Mouse (Mus musculus) C2C12 (cell line): ENCODE measurements around the gene Rnf180.

Experiments used
- CEBPB ChIP-seq: IDR thresholded peaks from one replicate; pipeline ENCODE4 v1.6.1; 2011; ENCODE audit warnings: low read depth, mild to moderate bottlenecking, control low read depth, moderate library complexity
- MAX ChIP-seq: IDR thresholded peaks from one replicate; pipeline ENCODE4 v1.6.1; 2011; ENCODE audit warnings: mild to moderate bottlenecking, control low read depth

DNA sequence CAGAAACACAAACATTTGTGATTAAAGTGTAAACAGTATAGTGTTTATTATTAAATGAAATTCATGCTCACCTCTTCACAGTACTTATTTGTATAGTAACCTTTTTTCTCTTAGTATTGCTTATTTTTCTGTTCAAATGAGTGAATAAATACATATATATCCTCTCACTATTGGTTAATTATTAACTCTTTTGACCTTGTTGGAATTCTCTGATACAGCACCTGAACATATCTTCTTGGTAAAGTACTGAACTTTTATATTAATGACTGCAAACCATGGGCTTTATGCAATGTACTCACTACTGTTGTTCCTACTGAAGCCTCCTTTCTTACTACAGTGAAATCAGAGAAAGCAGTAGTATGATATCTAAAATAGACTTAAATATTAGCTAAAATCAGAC is 173.0 kb downstream of the Rnf180 start:
- TF ChIP-seq MAX (no peak), CEBPB (no peak)
